Mouse (Mus musculus) lung, postnatal 0 days (tissue): Measurements from ENCODE around the gene Hoxa4. TPM values are rescaled to one million over a fixed set of nuclear protein-coding genes. Genes with fewer than 3 reads are reported as not detected.
A peak's percentile ranks its signal among the peaks of the same experiment; 100 is the strongest.

Experiments
- ATAC-seq: fragments of 200-750 bp; cut with Nextera tagmentation; 2 replicates; pipeline ENCODE4 v1.8.0; 2017; ENCODE audit warnings: moderate library complexity
- DNase-seq: peaks from one replicate; pipeline ENCODE4 v3.0.0-alpha.2; 2016; ENCODE audit warnings: low spot score
- H3K27ac ChIP-seq: fragments of 300-500 bp; sonication (generic); 2 replicates; pipeline ENCODE4 v1.5.1; 2014; ENCODE audit warnings: antibody characterized with exemption, mild to moderate bottlenecking, low read length, mixed read lengths
- H3K27me3 ChIP-seq: fragments of 300-500 bp; sonication (generic); replicated peaks from 2 replicates; pipeline ENCODE4 v1.6.1; 2014; ENCODE audit warnings: low read length, mixed read lengths; ENCODE audit not compliant: insufficient read depth
- H3K36me3 ChIP-seq: fragments of 300-500 bp; sonication (generic); 2 replicates; pipeline ENCODE4 v1.6.1; 2014; ENCODE audit warnings: low read length, mixed read lengths; ENCODE audit not compliant: insufficient read depth
- H3K4me1 ChIP-seq: fragments of 300-500 bp; sonication (generic); 2 replicates; pipeline ENCODE4 v1.6.1; 2014; ENCODE audit warnings: antibody characterized with exemption, low read depth, low read length, mixed read lengths; ENCODE audit not compliant: insufficient read depth
- H3K4me2 ChIP-seq: fragments of 300-500 bp; sonication (generic); replicated peaks from 2 replicates; pipeline ENCODE4 v1.6.1; 2014; ENCODE audit warnings: low read depth, mild to moderate bottlenecking, low read length, moderate library complexity, mixed read lengths
- H3K4me3 ChIP-seq: fragments of 300-500 bp; sonication (generic); 2 replicates; pipeline ENCODE4 v1.5.1; 2014; ENCODE audit warnings: low read depth, low read length
- H3K9ac ChIP-seq: fragments of 300-500 bp; sonication (generic); replicated peaks from 2 replicates; pipeline ENCODE4 v1.6.1; 2014; ENCODE audit warnings: low read depth, mild to moderate bottlenecking
- H3K9me3 ChIP-seq: fragments of 300-500 bp; sonication (generic); 2 replicates; pipeline ENCODE4 v1.6.1; 2016; ENCODE audit warnings: low read length, mixed read lengths
- CTCF ChIP-seq: IDR thresholded peaks from 2 replicates; pipeline ENCODE4 v1.5.1; 2016; ENCODE audit warnings: antibody characterized with exemption, mild to moderate bottlenecking
- EP300 ChIP-seq: IDR thresholded peaks from 2 replicates; pipeline ENCODE4 v1.6.1; 2016; ENCODE audit warnings: antibody characterized with exemption, mild to moderate bottlenecking, control low read depth
- WGBS: fragments of 180-500 bp; shearing (Covaris S2); extraction: QIAGEN DNeasy Blood & Tissue Kit; methylation state at CpG from one replicate; pipeline ENCODE4 v1.1.7; 2014; 5-methylcytosine and 5-hydroxymethylcytosine counted together
- polyA plus RNA-seq: library from polyadenylated mRNA; unstranded; fragments of >200 nt; fragmentation: Nextera tagmentation; extraction: Ambion mirVana; gene quantifications from 2 replicates; pipeline ENCODE4 v1.2.1, GENCODE M21; 2015

Gene Hoxa4
- polyA plus RNA-seq, 1 experiment from 2014 or later, result 3.9 TPM

DNA sequence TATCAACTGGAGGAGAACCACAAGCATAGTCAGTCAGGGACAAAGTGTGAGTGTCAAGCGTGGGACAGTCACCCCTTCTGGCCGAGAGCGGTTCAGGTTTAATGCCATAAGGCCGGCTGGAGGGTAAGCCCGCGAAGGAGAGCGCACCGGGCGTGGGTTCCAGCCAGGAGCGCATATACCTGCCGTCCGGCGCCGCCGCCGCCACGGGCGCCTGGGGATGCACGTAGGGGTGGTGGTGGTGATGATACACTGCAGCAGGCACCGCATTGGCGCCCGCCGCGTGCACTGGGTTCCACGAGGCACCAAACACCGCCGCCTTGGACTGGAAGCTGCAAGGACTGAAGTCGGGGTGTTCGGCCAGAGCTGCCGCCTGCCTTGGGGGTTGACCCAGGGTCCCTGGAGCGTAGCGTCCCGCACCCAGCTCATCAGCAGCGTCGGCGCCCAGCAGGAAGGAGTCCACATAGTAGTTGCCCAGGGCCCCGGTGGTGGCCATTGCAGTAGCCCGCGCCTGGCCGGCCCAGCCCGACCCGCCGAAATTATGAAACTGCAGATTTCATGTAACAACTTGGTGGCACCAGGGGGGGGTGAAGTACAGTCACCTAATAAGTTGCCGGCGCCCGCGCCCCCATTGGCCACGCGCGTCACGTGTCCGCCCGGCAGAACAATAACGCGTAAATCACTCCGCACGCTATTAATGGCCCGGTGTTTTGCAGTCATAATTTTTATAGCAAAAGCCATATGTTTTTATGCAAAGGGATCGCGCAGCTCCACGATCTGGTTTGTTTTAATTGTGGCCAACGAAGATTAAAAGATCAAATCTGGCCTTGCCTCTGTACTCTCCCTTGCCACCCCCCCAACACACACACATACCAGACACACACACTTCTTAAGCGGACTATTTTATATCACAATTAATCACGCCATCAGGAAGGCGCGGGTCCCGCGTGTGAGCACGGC is 34.3 kb upstream of the Hoxa4 start:
- no peaks in the 10 kb centered on the region for H3K9me3 ChIP-seq
- peaks cover 84% of the 10 kb centered on the region for H3K27me3 ChIP-seq
- 4% methylated on average over 64 of the region's 69 CpGs for WGBS
- 0 out of 2 replicates have a peak overlapping the region, but pooled peaks have one; percentile 5 for H3K4me2 ChIP-seq
- H3K4me1 ChIP-seq, result no peaks in the 10 kb centered on the region
- TF ChIP-seq EP300 (no peak), CTCF (no peak)
- no peak overlapping the region for H3K27ac ChIP-seq
- no peak for ATAC-seq
- H3K4me3 ChIP-seq, result no peak overlapping the region; the same call in 1 of the 2 replicates
- no peaks in the 10 kb centered on the region for H3K36me3 ChIP-seq
- no peak for DNase-seq
- no peak overlapping the region for H3K9ac ChIP-seq

DNA sequence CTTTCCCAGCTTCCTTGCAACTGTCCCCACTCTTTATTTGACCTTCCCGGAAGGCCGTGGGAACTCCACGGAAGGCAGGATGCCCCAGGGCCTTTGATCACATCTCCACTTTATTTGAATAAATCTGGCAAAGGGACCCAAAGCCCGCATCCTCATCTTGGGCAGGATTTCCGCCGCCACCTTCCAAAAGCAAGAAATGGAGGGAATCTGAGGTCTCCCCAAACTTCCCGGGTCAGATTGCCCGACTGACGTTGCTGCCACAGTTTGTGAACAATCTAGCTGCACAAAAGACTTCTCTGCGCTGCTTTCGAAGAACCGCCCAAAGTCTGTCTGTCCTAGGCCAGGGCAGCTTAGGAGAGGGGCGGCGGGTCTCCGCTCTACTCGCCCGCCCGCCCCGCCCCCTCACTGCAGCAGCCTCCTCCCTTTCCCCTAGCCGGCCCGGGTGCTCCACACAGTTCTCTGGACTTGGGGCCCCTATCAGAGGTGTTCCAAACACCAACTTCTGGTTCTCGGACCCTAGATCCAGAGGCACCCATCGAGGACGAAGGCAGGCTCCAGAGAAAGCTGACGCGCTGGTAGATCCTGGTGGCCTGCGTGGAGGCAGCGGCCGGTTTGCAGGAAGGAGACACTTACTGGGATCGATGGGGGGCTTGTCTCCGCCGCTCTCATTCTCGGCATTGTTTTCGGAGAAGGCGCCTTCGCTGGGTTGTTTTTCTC is 33.5 kb upstream of the Hoxa4 start:
- H3K27ac ChIP-seq, result no peak overlapping the region
- WGBS, result 4% methylated on average over 33 of the region's 36 CpGs
- DNase-seq, result no peak
- H3K9ac ChIP-seq, result no peak overlapping the region
- peaks cover 84% of the 10 kb centered on the region for H3K27me3 ChIP-seq
- no peak overlapping the region; the same call in 1 of the 2 replicates for H3K4me3 ChIP-seq
- H3K4me2 ChIP-seq, result no peak overlapping the region
- H3K4me1 ChIP-seq, result no peaks in the 10 kb centered on the region
- no peak for TF ChIP-seq CTCF
- TF ChIP-seq EP300, result no peak
- no peaks in the 10 kb centered on the region for H3K9me3 ChIP-seq
- no peak for ATAC-seq
- no peaks in the 10 kb centered on the region for H3K36me3 ChIP-seq

DNA sequence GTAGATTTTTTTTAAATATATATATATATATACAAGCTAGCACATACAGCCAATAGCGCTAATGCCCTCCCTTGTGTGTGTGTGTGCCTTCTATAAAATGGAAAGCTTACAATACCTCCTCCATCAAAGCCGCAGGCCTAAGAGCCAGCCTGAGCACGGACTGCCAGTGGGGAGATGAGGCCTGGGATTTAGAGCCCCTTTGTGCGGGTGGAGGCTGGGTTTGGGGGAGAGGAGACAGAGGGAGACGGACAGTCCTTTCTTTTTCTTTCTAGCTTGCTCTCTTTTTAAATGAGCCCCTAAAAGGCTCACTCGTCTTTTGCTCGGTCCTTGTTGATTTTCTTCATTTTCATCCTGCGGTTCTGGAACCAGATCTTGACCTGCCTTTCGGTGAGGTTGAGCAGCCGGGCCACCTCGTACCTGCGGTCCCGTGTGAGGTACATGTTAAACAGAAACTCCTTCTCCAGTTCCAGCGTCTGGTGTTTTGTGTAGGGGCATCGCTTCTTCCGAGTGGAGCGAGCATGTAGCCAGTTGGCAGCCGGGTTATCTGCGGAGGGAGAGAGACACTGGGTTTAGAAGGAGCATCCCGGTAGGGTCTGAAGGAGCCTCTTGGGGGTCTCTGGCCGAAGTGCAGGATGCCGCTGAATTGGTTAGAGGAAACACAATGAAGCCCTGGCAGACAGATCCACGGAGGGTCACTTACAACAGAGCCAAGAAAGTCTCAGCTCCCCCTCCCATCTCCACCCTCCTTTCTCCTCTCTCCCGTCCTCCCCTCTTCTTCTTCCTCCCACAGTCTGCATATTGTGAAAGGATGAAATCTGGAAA is 32.6 kb upstream of the Hoxa4 start:
- no peak for TF ChIP-seq CTCF
- no peak for TF ChIP-seq EP300
- Histone ChIP-seq H3K4me1 (no peaks in the 10 kb centered on the region), H3K9ac (no peak overlapping the region), H3K4me2 (no peak overlapping the region), H3K4me3 (no peak overlapping the region), H3K27me3 (peaks cover 86% of the 10 kb centered on the region), H3K9me3 (no peaks in the 10 kb centered on the region), H3K27ac (no peak overlapping the region), H3K36me3 (no peaks in the 10 kb centered on the region)
- 19% methylated on average over 23 of the region's 24 CpGs for WGBS
- ATAC-seq (no peak), DNase-seq (no peak)

DNA sequence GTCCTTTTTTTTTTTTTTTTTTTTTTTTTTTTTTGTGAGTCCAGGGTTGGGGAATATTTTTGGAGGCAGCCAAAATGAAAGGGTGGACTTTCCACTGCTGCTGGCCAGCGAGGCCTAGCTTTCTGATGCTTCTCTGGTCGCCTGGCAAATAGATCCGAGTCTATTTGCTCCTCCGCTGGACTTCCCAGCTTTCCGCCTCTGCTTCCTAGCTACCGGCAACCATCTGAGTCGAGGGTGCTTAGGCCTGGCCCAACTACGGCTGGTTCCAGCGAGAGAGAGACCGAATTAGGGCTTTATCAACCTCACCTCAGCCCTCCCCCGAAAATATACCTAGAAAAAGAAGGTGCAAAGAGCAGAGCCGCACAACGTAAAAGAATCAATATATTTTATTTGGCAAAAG is 31.2 kb upstream of the Hoxa4 start:
- no peak overlapping the region for H3K4me2 ChIP-seq
- no peak for DNase-seq

DNA sequence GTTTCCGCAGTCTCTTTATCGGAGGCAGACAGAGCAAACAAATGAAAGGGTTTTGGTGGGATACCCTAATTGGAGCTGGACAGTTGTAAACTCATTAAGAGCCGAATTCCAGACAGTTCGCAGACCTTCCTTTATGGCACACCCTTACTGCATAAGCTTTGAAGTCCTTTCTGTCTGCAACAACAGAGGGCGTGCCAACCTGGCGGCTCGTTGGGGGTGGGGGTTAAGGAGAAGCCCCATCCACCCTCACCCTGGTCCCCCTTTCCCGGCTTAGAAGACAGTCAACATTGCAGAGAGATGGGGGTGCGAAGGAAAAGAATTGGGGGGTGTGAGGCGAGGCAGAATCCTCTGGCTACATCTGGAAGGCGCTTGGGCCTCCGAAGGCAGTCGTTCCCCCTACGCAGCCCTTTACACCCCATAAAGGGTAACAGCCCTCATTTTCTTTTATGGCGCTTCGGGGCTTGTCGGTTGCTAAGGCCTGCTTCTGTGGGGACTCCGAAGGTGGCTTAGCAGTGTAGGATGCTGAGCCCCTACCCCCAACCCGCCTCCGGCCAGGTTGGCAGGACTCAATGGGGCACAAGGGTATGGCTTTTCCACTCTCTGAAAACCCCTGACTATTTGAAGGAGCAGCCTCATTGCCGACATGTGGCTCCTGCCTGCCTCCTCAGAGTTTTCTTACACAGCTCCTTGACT is 30.6 kb upstream of the Hoxa4 start:
- Histone ChIP-seq H3K4me2 (peak overlapping the region; percentile 85), H3K4me1 (peaks cover 5% of the 10 kb centered on the region; the same call in 1 of the 2 replicates), H3K36me3 (no peaks in the 10 kb centered on the region), H3K9ac (no peak overlapping the region), H3K4me3 (peak overlapping the region; percentile 52; the same call in 1 of the 2 replicates), H3K27ac (no peak overlapping the region), H3K27me3 (peaks cover 91% of the 10 kb centered on the region), H3K9me3 (no peaks in the 10 kb centered on the region)
- DNase-seq (no peak), ATAC-seq (0 out of 2 replicates have a peak, but pooled peaks have one; percentile 6)
- 37% methylated on average over 21 of the region's 21 CpGs for WGBS
- no peak for TF ChIP-seq EP300
- TF ChIP-seq CTCF, result no peak

More for the DNA sequence above, 31.2 kb upstream of the Hoxa4 start:
- 53% methylated on average over 13 of the region's 13 CpGs for WGBS
- ATAC-seq, result no peak
- no peaks in the 10 kb centered on the region for H3K9me3 ChIP-seq
- no peak for TF ChIP-seq EP300
- no peak for TF ChIP-seq CTCF
- H3K9ac ChIP-seq, result no peak overlapping the region
- H3K27ac ChIP-seq, result no peak overlapping the region
- H3K4me3 ChIP-seq, result no peak overlapping the region
- peaks cover 91% of the 10 kb centered on the region for H3K27me3 ChIP-seq
- H3K36me3 ChIP-seq, result no peaks in the 10 kb centered on the region
- H3K4me1 ChIP-seq, result peaks cover under 1% of the 10 kb centered on the region; the same call in 1 of the 2 replicates
